Mouse (Mus musculus) MEL (cell line): ENCODE measurements at regions not wholly inside any gene's neighbourhood (a gene's known extent, or its start where the extent isn't known, plus 50 kb on each side); places are given as distances from the start of the nearest gene placed in this dataset.

ENCODE experiments used
- GATA1 ChIP-seq: IDR thresholded peaks from 2 replicates; pipeline ENCODE4 v1.6.1; 2011; ENCODE audit warnings: low read depth, low read length, improper control_type of control experiment
- NELFE ChIP-seq: IDR thresholded peaks from 2 replicates; pipeline ENCODE4 v1.6.1; 2011; ENCODE audit warnings: low read depth, low read length, improper control_type of control experiment
- ZC3H11A ChIP-seq: IDR thresholded peaks from 2 replicates; pipeline ENCODE4 v1.6.1; 2012; ENCODE audit warnings: low read depth, mild to moderate bottlenecking, inconsistent platforms, low read length, improper control_type of control experiment
- ZNF384 ChIP-seq: IDR thresholded peaks from 2 replicates; pipeline ENCODE4 v1.6.1; 2012; ENCODE audit warnings: low read depth, mild to moderate bottlenecking, inconsistent platforms, low read length, improper control_type of control experiment

DNA sequence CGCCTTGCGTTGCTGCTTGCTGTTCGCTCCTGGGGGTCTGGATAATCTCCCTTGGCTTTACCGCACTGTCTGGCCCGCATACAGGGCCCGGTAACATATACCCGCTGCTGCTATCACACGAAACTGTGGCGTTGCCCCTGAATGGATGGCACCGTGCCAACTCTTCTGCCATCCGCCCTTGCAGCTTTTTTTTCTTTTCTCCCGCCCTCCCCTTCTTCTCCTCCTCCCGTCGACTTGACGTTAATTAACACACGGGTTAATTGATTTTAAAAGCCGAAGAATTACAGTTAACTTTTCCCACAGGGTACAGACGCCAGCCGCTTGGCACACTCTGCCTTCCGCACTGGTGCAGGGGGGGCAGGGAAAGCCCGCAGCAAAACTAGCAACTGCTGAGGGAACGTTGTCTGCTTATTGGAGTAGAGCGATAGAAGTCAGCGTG lies 242.4 kb upstream of the Pmfbp1 start:
- TF ChIP-seq ZNF384 (no peak), ZC3H11A (no peak), NELFE (no peak), GATA1 (no peak)
